Mouse (Mus musculus) liver, embryonic 16.5 days (tissue): Measurements from ENCODE around the gene Golm1. TPM values are rescaled to one million over a fixed set of nuclear protein-coding genes. Genes with fewer than 3 reads are reported as not detected.
A peak's percentile ranks its signal among the peaks of the same experiment; 100 is the strongest.

Experiments
- ATAC-seq: fragments of 200-750 bp; cut with Nextera tagmentation; 2 replicates; pipeline ENCODE4 v1.8.0; 2017; ENCODE audit warnings: low read depth, mild to moderate bottlenecking, moderate number of reproducible peaks, moderate library complexity
- H3K27ac ChIP-seq: fragments of 300-500 bp; sonication (generic); 2 replicates; pipeline ENCODE4 v1.5.1; 2014; ENCODE audit warnings: mild to moderate bottlenecking, low read length
- H3K27me3 ChIP-seq: fragments of 300-500 bp; sonication (generic); 2 replicates; pipeline ENCODE4 v1.6.1; 2014; ENCODE audit warnings: low read depth, low read length, mixed read lengths; ENCODE audit not compliant: control insufficient read depth, insufficient read depth
- H3K36me3 ChIP-seq: fragments of 300-500 bp; sonication (generic); 2 replicates; pipeline ENCODE4 v1.6.1; 2014; ENCODE audit warnings: mild to moderate bottlenecking; ENCODE audit not compliant: control insufficient read depth, insufficient read depth
- H3K4me1 ChIP-seq: fragments of 300-500 bp; sonication (generic); 2 replicates; pipeline ENCODE4 v1.6.1; 2014; ENCODE audit warnings: low read depth, low read length, mixed read lengths; ENCODE audit not compliant: control insufficient read depth
- H3K4me2 ChIP-seq: fragments of 300-500 bp; sonication (generic); 2 replicates; pipeline ENCODE4 v1.6.1; 2014; ENCODE audit warnings: low read depth, low read length, mixed read lengths
- H3K4me3 ChIP-seq: fragments of 300-500 bp; sonication (generic); 2 replicates; pipeline ENCODE4 v1.5.1; 2014; ENCODE audit warnings: low read depth, mild to moderate bottlenecking, low read length
- H3K9ac ChIP-seq: fragments of 300-500 bp; sonication (generic); 2 replicates; pipeline ENCODE4 v1.6.1; 2014; ENCODE audit warnings: low read depth, low read length
- H3K9me3 ChIP-seq: fragments of 300-500 bp; sonication (generic); replicated peaks from 2 replicates; pipeline ENCODE4 v1.6.1; 2016; ENCODE audit warnings: low read length; ENCODE audit not compliant: control insufficient read depth
- WGBS: fragments of 180-500 bp; shearing (Covaris S2); extraction: QIAGEN DNeasy Blood & Tissue Kit; methylation state at CpG from one replicate; pipeline ENCODE4 v1.1.7; 2014; ENCODE audit not compliant: insufficient replicate concordance; 5-methylcytosine and 5-hydroxymethylcytosine counted together
- polyA plus RNA-seq: library from polyadenylated mRNA; unstranded; fragments of >200 nt; fragmentation: Nextera tagmentation; extraction: Ambion mirVana; gene quantifications from 2 replicates; pipeline ENCODE4 v1.2.1, GENCODE M21; 2015

Gene Golm1
- polyA plus RNA-seq, 1 experiment from 2014 or later, result 36.8 TPM

GRCm38 (mm10) chr13:59656975-59657388 lies 18.6 kb downstream of the Golm1 start:
- 77% methylated on average over 4 of the region's 4 CpGs for WGBS

DNA sequence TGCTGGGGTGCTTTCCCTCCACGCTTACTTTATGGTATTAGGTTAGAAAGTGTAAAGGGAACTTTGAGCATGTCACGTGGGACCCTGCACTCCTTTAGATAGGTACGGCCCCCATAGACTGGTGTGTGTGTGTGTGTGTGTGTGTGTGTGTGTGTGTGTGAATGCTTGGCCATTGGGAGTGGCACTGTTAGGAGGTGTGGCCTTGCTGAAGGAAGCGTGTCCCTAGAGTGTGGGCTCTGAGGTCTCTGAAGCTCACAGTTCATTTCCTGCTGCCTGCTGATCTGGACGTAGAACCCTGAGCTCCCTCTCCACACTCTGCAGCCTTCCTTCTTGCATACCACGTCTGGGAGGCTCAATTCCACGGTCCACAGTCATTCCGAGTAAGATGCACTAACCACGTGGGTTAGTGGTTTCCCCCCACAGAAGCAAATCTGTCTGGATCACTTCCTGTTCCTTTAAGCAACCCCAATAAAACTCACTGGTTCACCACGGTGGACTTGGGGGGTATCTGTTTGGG lies 19.2 kb downstream of the Golm1 start:
- Histone ChIP-seq H3K4me2 (no peak overlapping the region), H3K27ac (0 out of 2 replicates have a peak overlapping the region, but pooled peaks have one; percentile 26), H3K9ac (no peak overlapping the region), H3K9me3 (no peaks in the 10 kb centered on the region), H3K36me3 (peaks cover 23% of the 10 kb centered on the region), H3K4me3 (no peak overlapping the region), H3K4me1 (peaks cover 8% of the 10 kb centered on the region), H3K27me3 (no peaks in the 10 kb centered on the region)
- 35% methylated on average over 10 of the region's 10 CpGs for WGBS
- no peak for ATAC-seq

More at GRCm38 (mm10) chr13:59656975-59657388, 18.6 kb downstream of the Golm1 start:
- ATAC-seq, result no peak
- Histone ChIP-seq H3K27me3 (no peaks in the 10 kb centered on the region), H3K4me3 (no peak overlapping the region), H3K27ac (0 out of 2 replicates have a peak overlapping the region, but pooled peaks have one; percentile 26), H3K9me3 (no peaks in the 10 kb centered on the region), H3K9ac (no peak overlapping the region), H3K36me3 (peaks cover 24% of the 10 kb centered on the region), H3K4me2 (no peak overlapping the region), H3K4me1 (peaks cover 8% of the 10 kb centered on the region)

- Histone ChIP-seq H3K4me3 (no peak overlapping the region), H3K9me3 (no peaks in the 10 kb centered on the region), H3K36me3 (peaks cover 20% of the 10 kb centered on the region), H3K9ac (no peak overlapping the region), H3K27me3 (no peaks in the 10 kb centered on the region), H3K4me1 (peaks cover 8% of the 10 kb centered on the region), H3K27ac (no peak overlapping the region), H3K4me2 (no peak overlapping the region)
- ATAC-seq, result no peak
- 82% methylated on average over 15 of the region's 15 CpGs for WGBS
These were observed 19.8 kb downstream of the Golm1 start for GRCm38 (mm10) chr13:59655718-59656315.

GRCm38 (mm10) chr13:59654465-59654864 lies 21.1 kb downstream of the Golm1 start:
- no peak overlapping the region for H3K9ac ChIP-seq
- H3K27ac ChIP-seq, result no peak overlapping the region
- H3K4me1 ChIP-seq, result peaks cover 5% of the 10 kb centered on the region
- H3K27me3 ChIP-seq, result no peaks in the 10 kb centered on the region
- no peak overlapping the region for H3K4me3 ChIP-seq
- H3K36me3 ChIP-seq, result peaks cover 19% of the 10 kb centered on the region
- 77% methylated on average over 5 of the region's 5 CpGs for whole genome bisulfite sequencing
- no peak overlapping the region for H3K4me2 ChIP-seq
- ATAC-seq, result no peak
- H3K9me3 ChIP-seq, result no peaks in the 10 kb centered on the region

DNA sequence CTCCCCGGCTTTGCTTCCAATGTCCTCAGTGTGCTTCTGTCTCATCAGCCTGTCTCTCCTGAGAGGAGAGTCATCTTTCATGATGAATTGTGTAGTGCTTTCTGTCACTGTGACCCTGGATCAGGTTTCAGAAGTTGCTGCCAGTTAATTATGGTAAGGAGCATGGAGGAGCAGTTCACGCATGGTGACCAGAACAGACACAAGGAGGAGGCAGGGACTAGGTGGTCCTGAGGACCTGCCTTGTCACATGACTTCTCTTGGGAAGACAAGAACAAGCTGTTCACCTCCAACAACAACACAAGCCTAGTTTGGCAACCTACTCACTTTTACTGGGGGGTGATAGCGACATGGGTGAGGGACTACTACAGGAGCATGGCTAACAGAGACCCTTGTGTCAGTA lies 22.5 kb downstream of the Golm1 start:
- ATAC-seq, result no peak
- H3K4me2 ChIP-seq, result no peak overlapping the region
- H3K27ac ChIP-seq, result no peak overlapping the region
- peaks cover 27% of the 10 kb centered on the region for H3K36me3 ChIP-seq
- WGBS, result 83% methylated on average over 3 of the region's 3 CpGs
- no peak overlapping the region for H3K4me3 ChIP-seq
- H3K9me3 ChIP-seq, result no peaks in the 10 kb centered on the region
- H3K27me3 ChIP-seq, result no peaks in the 10 kb centered on the region
- H3K9ac ChIP-seq, result no peak overlapping the region
- peaks cover 5% of the 10 kb centered on the region for H3K4me1 ChIP-seq

DNA sequence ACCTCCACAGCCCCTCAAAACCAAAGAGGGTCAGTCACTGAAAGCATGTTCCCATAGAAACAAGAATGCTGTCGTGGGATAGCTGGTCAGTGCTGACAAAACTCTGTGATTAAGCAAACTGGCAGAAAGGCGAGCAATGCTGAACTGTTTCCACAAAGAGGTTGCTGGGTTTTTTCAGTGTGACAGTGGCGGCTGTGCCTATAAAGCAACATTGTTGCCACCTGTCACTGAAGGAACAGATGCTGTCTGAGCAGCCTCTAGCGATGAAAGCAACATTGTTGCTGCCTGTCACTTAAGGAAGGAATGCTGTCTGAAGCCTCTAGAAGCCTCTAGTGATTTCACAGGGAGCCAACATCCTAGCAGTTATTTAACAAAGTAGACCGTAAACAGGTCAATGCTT lies 23.0 kb downstream of the Golm1 start:
- H3K9ac ChIP-seq, result no peak overlapping the region
- H3K27ac ChIP-seq, result no peak overlapping the region
- peaks cover 5% of the 10 kb centered on the region for H3K4me1 ChIP-seq
- no peak overlapping the region for H3K4me3 ChIP-seq
- ATAC-seq, result no peak
- no peaks in the 10 kb centered on the region for H3K27me3 ChIP-seq
- H3K36me3 ChIP-seq, result peaks cover 27% of the 10 kb centered on the region
- H3K4me2 ChIP-seq, result no peak overlapping the region
- H3K9me3 ChIP-seq, result no peaks in the 10 kb centered on the region
- WGBS, result 75% methylated on average over 5 of the region's 5 CpGs

GRCm38 (mm10) chr13:59649781-59650180 lies 25.8 kb downstream of the Golm1 start:
- H3K9ac ChIP-seq, result no peak overlapping the region
- 66% methylated on average over 5 of the region's 5 CpGs for WGBS
- no peaks in the 10 kb centered on the region for H3K9me3 ChIP-seq
- H3K4me3 ChIP-seq, result no peak overlapping the region
- H3K4me1 ChIP-seq, result peaks cover 10% of the 10 kb centered on the region; the same call in 1 of the 2 replicates
- H3K27me3 ChIP-seq, result no peaks in the 10 kb centered on the region
- H3K4me2 ChIP-seq, result no peak overlapping the region
- ATAC-seq, result no peak
- H3K36me3 ChIP-seq, result peaks cover 32% of the 10 kb centered on the region
- no peak overlapping the region for H3K27ac ChIP-seq

DNA sequence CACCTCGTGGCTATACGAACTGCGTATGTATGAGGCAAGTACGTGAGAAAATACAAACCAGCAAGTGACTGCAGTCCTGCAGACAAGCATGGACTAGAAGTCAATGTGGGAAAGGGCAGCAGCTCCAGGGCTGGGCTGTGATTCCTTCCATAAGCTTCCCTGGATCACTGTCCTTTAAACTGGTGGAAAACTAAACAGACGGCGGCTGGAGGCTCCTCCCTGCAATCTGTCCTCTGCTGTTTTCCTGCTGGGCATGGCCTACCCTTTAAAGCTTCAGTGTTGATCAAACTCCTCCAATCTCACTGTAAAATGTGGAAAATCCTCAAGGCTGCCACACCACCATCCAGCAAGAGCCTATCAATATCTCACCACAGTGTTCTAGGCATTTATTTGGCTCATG lies 27.0 kb downstream of the Golm1 start:
- H3K4me2 ChIP-seq, result no peak overlapping the region
- no peaks in the 10 kb centered on the region for H3K9me3 ChIP-seq
- H3K9ac ChIP-seq, result no peak overlapping the region
- no peak for ATAC-seq
- no peaks in the 10 kb centered on the region for H3K27me3 ChIP-seq
- peaks cover 10% of the 10 kb centered on the region; the same call in 1 of the 2 replicates for H3K4me1 ChIP-seq
- H3K27ac ChIP-seq, result no peak overlapping the region
- WGBS, result 87% methylated on average over 6 of the region's 6 CpGs
- peaks cover 33% of the 10 kb centered on the region for H3K36me3 ChIP-seq
- no peak overlapping the region for H3K4me3 ChIP-seq

DNA sequence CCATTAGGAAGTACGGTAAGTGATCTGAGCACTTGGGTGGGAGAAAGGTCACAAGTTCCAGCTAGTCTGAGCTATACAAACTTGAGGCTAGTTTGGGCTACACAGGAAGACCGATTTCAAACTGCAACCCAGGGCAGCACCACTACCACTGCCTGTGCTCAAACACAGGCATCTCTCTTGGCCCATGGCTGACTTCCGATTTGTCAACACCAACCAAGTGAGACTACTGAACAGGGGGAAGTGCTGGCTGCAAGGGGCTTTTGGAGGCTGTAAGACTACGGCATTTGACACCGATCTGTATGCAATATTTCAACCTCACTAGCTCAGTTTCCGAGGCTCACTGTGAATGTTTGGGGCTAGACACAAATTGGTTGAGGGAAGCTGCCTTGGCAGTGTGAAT lies 28.1 kb downstream of the Golm1 start:
- ATAC-seq, result no peak
- H3K36me3 ChIP-seq, result peaks cover 31% of the 10 kb centered on the region
- no peak overlapping the region for H3K9ac ChIP-seq
- H3K27me3 ChIP-seq, result no peaks in the 10 kb centered on the region
- 77% methylated on average over 6 of the region's 6 CpGs for WGBS
- no peaks in the 10 kb centered on the region for H3K9me3 ChIP-seq
- no peak overlapping the region for H3K27ac ChIP-seq
- H3K4me1 ChIP-seq, result peaks cover 18% of the 10 kb centered on the region
- no peak overlapping the region for H3K4me2 ChIP-seq
- H3K4me3 ChIP-seq, result no peak overlapping the region
